Mouse (Mus musculus) midbrain, embryonic 13.5 days (tissue): ENCODE measurements around the gene Mn1. TPM values are rescaled to one million over a fixed set of nuclear protein-coding genes. Genes with fewer than 3 reads are reported as not detected.

Experiments used
- ATAC-seq: fragments of 200-750 bp; cut with Nextera tagmentation; 2 replicates; pipeline ENCODE4 v1.8.0; 2017; ENCODE audit warnings: mild to moderate bottlenecking, moderate TSS enrichment, moderate library complexity
- H3K27ac ChIP-seq: fragments of 300-500 bp; sonication (generic); 2 replicates; pipeline ENCODE4 v1.5.1; 2015; ENCODE audit warnings: inconsistent platforms, mild to moderate bottlenecking, moderate library complexity
- H3K27me3 ChIP-seq: fragments of 300-500 bp; sonication (generic); 2 replicates; pipeline ENCODE4 v1.6.1; 2015; ENCODE audit warnings: mild to moderate bottlenecking, inconsistent platforms
- H3K36me3 ChIP-seq: fragments of 300-500 bp; sonication (generic); 2 replicates; pipeline ENCODE4 v1.6.1; 2015; ENCODE audit warnings: mild to moderate bottlenecking, inconsistent platforms
- H3K4me1 ChIP-seq: fragments of 300-500 bp; sonication (generic); replicated peaks from 2 replicates; pipeline ENCODE4 v1.6.1; 2015; ENCODE audit warnings: inconsistent platforms
- H3K4me2 ChIP-seq: fragments of 300-500 bp; sonication (generic); replicated peaks from 2 replicates; pipeline ENCODE4 v1.6.1; 2015; ENCODE audit warnings: moderate library complexity, mild to moderate bottlenecking, inconsistent platforms
- H3K4me3 ChIP-seq: fragments of 300-500 bp; sonication (generic); replicated peaks from 2 replicates; pipeline ENCODE4 v1.5.1; 2015; ENCODE audit warnings: mild to moderate bottlenecking, inconsistent platforms
- H3K9ac ChIP-seq: fragments of 300-500 bp; sonication (generic); replicated peaks from 2 replicates; pipeline ENCODE4 v1.6.1; 2015; ENCODE audit warnings: mild to moderate bottlenecking, inconsistent platforms
- H3K9me3 ChIP-seq: fragments of 300-500 bp; sonication (generic); 2 replicates; pipeline ENCODE4 v1.6.1; 2016; ENCODE audit warnings: mild to moderate bottlenecking, inconsistent platforms
- WGBS: fragments of 180-500 bp; shearing (Covaris S2); methylation state at CpG from one replicate; pipeline ENCODE4 v1.1.7; 2015; 5-methylcytosine and 5-hydroxymethylcytosine counted together
- polyA plus RNA-seq: library from polyadenylated mRNA; unstranded; fragments of >200 nt; fragmentation: Nextera tagmentation; extraction: Ambion mirVana; gene quantifications from 2 replicates; pipeline ENCODE4 v1.2.1, GENCODE M21; 2015

Mn1 gene
- polyA plus RNA-seq, 1 experiment from 2014 or later, result 73.1 TPM

DNA sequence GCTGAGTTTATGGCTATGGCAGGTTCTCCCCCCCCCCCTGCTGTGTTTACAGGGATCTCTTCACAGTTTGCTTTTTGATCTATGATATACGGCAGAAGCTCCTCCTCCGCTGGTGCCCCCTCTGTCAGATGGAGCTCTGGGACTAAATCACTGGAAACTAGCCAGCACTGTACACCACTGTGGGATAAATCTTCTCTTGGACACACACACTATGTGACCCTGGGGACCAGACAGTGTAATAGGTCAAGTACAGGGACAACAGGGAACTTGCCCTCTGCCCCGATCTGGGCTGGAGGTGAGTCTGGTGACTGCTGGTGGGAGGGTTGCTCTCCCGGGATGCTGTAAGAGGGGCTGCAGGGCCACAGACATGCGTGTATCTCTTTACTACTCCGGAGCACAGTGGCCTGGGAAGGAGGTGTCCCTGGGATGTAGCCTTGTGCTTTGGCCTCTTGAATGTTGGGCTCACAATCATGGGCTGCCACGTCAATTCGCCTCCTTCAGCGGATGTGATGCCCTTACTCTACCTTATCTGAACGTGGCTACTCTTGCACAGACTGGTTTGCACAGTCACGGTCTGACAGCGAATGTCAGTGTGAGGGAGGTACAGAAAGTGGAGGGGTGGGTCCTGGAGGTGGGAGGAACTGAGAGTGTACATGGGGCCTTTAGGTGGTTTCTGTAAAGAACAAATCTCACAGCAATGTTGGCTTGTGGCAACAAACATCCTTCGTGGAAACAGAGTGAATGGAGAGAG lies 84.7 kb downstream of the Mn1 start:
- Histone ChIP-seq H3K4me3 (no peak overlapping the region), H3K9ac (no peak overlapping the region), H3K27ac (no peak overlapping the region), H3K9me3 (no peaks in the 10 kb centered on the region), H3K27me3 (no peaks in the 10 kb centered on the region), H3K4me1 (peaks cover 16% of the 10 kb centered on the region), H3K4me2 (no peak overlapping the region), H3K36me3 (no peaks in the 10 kb centered on the region)
- no peak for ATAC-seq
- 82% methylated on average over 13 of the region's 13 CpGs for WGBS

DNA sequence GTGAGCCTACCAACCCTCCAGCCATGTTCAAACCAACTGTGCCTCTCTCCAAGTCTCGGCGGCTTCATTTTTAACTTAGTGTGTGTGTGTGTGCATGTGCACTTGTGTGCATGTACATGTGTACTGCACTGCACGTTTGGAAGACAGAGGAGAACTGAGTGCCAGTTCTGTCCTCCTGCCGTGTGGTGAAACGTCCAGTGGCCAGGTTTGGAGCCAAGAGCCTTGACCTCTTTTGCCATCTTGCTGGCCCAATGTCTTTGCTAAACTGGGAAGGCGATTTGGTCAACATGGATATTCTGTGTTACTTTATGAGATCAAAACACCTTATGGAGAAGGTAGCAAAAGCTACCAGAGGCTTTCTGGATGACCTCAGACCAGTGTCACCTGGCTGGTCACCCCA lies 88.1 kb downstream of the Mn1 start:
- no peak overlapping the region for H3K27ac ChIP-seq
- peaks cover 37% of the 10 kb centered on the region for H3K4me1 ChIP-seq
- no peaks in the 10 kb centered on the region for H3K36me3 ChIP-seq
- H3K27me3 ChIP-seq, result no peaks in the 10 kb centered on the region
- H3K4me3 ChIP-seq, result no peak overlapping the region
- no peaks in the 10 kb centered on the region for H3K9me3 ChIP-seq
- WGBS, result 94% methylated on average over 6 of the region's 6 CpGs
- H3K4me2 ChIP-seq, result no peak overlapping the region
- no peak for ATAC-seq
- H3K9ac ChIP-seq, result no peak overlapping the region

DNA sequence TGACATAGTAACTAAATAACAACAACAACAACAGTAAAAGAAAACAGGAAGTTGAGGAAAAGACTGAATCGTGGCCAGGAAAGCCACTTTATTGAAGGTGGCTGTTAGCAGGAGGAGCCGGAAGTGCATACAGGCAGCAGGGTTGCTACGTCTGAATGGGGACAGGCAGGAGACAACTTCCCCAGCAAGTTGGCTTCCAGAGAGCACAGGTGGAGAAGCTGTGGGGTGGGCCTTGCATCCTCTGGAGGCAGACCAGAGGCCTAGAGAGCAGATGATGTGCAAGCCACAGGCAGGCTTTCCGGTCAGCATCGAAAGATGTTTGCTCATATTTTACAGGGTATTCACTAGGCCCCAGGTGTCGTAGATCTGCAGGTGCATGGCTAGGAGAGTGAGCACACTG lies 88.7 kb downstream of the Mn1 start:
- H3K4me2 ChIP-seq, result no peak overlapping the region
- 94% methylated on average over 6 of the region's 6 CpGs for WGBS
- no peaks in the 10 kb centered on the region for H3K36me3 ChIP-seq
- no peak overlapping the region for H3K4me3 ChIP-seq
- H3K27me3 ChIP-seq, result no peaks in the 10 kb centered on the region
- ATAC-seq, result no peak
- peaks cover 43% of the 10 kb centered on the region for H3K4me1 ChIP-seq
- no peaks in the 10 kb centered on the region for H3K9me3 ChIP-seq
- H3K27ac ChIP-seq, result no peak overlapping the region
- no peak overlapping the region for H3K9ac ChIP-seq

DNA sequence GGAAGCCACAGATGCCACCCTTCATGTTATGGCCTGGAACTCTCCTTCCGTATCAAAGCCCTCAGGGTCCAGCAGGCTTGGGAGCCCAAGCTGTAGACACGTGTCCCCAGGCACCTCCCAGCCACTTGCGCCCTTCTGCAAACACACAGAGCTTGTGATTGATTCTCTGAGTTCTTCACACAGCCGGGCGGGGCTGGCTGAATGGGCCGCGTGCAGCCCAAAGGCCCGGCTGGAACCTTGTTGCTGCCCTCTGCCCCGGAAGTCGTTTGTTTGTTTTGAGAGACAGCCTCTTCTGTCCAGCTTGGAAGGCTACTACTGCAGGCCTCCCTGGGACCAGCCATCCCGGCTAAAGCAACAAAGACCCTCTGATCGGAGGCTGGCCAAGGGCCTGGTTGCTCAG lies 89.2 kb downstream of the Mn1 start:
- H3K36me3 ChIP-seq, result no peaks in the 10 kb centered on the region
- H3K27ac ChIP-seq, result no peak overlapping the region
- no peak overlapping the region for H3K4me3 ChIP-seq
- no peak for ATAC-seq
- H3K9me3 ChIP-seq, result no peaks in the 10 kb centered on the region
- H3K4me1 ChIP-seq, result peaks cover 44% of the 10 kb centered on the region
- 45% methylated on average over 12 of the region's 12 CpGs for WGBS
- no peak overlapping the region for H3K9ac ChIP-seq
- no peaks in the 10 kb centered on the region for H3K27me3 ChIP-seq
- H3K4me2 ChIP-seq, result no peak overlapping the region

Other genes starting within 250 kb of the Mn1 start
- 101 and 106 TPM in 2 replicates for gene Pitpnb, start 86.6 kb upstream of the Mn1 start, polyA plus RNA-seq